ENCODE assay signal across 7 mouse cellular contexts in genomic region chr17:29032274-29033069, GRCm38 (mm10). TPM values are rescaled to one million over a fixed set of nuclear protein-coding genes. Genes with fewer than 3 reads are reported as not detected.
DNase-seq lines count a peak whose midpoint lies in the region; ATAC-seq and TF ChIP-seq lines count a peak whose summit lies in the region.

Gene Srsf3 (plus strand): TSS chr17:29032628.

- H3K4me1 ChIP-seq in embryonic facial prominence, embryonic 12.5 days: peaks cover 8% of the 10 kb centered on the region; the same call in 1 of the 2 replicates
- H3K4me1 ChIP-seq in kidney, adult 2 months (ENCODE audit: control insufficient read depth, insufficient read depth, low read length): peaks cover 4% of the 10 kb centered on the region
- H3K4me1 ChIP-seq in limb, embryonic 12.5 days (replicated peaks): peaks cover 21% of the 10 kb centered on the region
- peaks cover 40% of the 10 kb centered on the region for H3K4me1 ChIP-seq in midbrain, embryonic 15.5 days
- peaks cover 9% of the 10 kb centered on the region; the same call in 1 of the 2 replicates for H3K4me1 ChIP-seq in spleen, adult 2 months (ENCODE audit: control insufficient read depth, insufficient read depth, insufficient read length)

- H3K4me2 ChIP-seq in embryonic facial prominence, embryonic 12.5 days (replicated peaks): peak within 1 kb of the TSS; percentile 85
- H3K4me2 ChIP-seq in limb, embryonic 12.5 days: peak within 1 kb of the TSS; percentile 92
- H3K4me2 ChIP-seq in midbrain, embryonic 15.5 days: peak within 1 kb of the TSS; percentile 88

- H3K36me3 ChIP-seq in embryonic facial prominence, embryonic 12.5 days: peaks cover 13% of the 10 kb centered on the region
- H3K36me3 ChIP-seq in kidney, adult 2 months (ENCODE audit: control insufficient read depth, insufficient read depth, low read length): peaks cover 9% of the 10 kb centered on the region
- peaks cover 25% of the 10 kb centered on the region for H3K36me3 ChIP-seq in limb, embryonic 12.5 days
- peaks cover 12% of the 10 kb centered on the region for H3K36me3 ChIP-seq in midbrain, embryonic 15.5 days (replicated peaks)
- H3K36me3 ChIP-seq in spleen, adult 2 months (ENCODE audit: control insufficient read depth, insufficient read depth, low read length): peaks cover 11% of the 10 kb centered on the region

- under 1% methylated on average over 77 of the region's 77 CpGs for WGBS in embryonic facial prominence, embryonic 12.5 days
- under 1% methylated on average over 77 of the region's 77 CpGs for WGBS in kidney, adult 2 months
- under 1% methylated on average over 77 of the region's 77 CpGs for WGBS in limb, embryonic 12.5 days
- under 1% methylated on average over 77 of the region's 77 CpGs for WGBS in midbrain, embryonic 15.5 days
- WGBS in spleen, adult 2 months: under 1% methylated on average over 77 of the region's 77 CpGs

- H3K9me3 ChIP-seq in embryonic facial prominence, embryonic 12.5 days: no peaks in the 10 kb centered on the region
- H3K9me3 ChIP-seq in limb, embryonic 12.5 days: no peaks in the 10 kb centered on the region
- H3K9me3 ChIP-seq in midbrain, embryonic 15.5 days: no peaks in the 10 kb centered on the region

- ATAC-seq in embryonic facial prominence, embryonic 12.5 days (ENCODE audit: insufficient number of reproducible peaks, insufficient read depth, low FRiP score, low TSS enrichment): peak; percentile 90
- peak; percentile 95 for ATAC-seq in limb, embryonic 12.5 days (ENCODE audit: insufficient number of reproducible peaks, insufficient read depth, low FRiP score, low TSS enrichment, low read depth)
- peak; percentile 99 for ATAC-seq in midbrain, embryonic 15.5 days (replicated peaks)

- H3K27me3 ChIP-seq in embryonic facial prominence, embryonic 12.5 days: no peaks in the 10 kb centered on the region
- H3K27me3 ChIP-seq in kidney, adult 2 months (replicated peaks; ENCODE audit: control insufficient read depth, insufficient read depth, low read length): no peaks in the 10 kb centered on the region
- no peaks in the 10 kb centered on the region for H3K27me3 ChIP-seq in limb, embryonic 12.5 days
- H3K27me3 ChIP-seq in midbrain, embryonic 15.5 days (replicated peaks): no peaks in the 10 kb centered on the region
- H3K27me3 ChIP-seq in spleen, adult 2 months (ENCODE audit: control insufficient read depth, insufficient read depth, low read length): no peaks in the 10 kb centered on the region

- DNase-seq in adrenal gland, postnatal 25 days: peak; percentile 99
- peak; percentile 99 for DNase-seq in heart, adult 18-20 months
- peak; percentile 100 for DNase-seq in kidney, adult 2 months
- DNase-seq in spleen, adult 2 months (ENCODE audit: low read depth in 1 of 2, low spot score in 2 of 2): peak; percentile 96 to 99

- H3K27ac ChIP-seq in embryonic facial prominence, embryonic 12.5 days: peak within 1 kb of the TSS; percentile 98
- peak within 1 kb of the TSS; percentile 96 for H3K27ac ChIP-seq in kidney, adult 2 months (ENCODE audit: insufficient read depth, low read depth, low read length)
- H3K27ac ChIP-seq in limb, embryonic 12.5 days: peak within 1 kb of the TSS; percentile 99
- peak within 1 kb of the TSS; percentile 93 for H3K27ac ChIP-seq in midbrain, embryonic 15.5 days
- peak within 1 kb of the TSS; percentile 96 for H3K27ac ChIP-seq in spleen, adult 2 months (ENCODE audit: insufficient read depth, low read length)

- TF ChIP-seq CTCF in kidney, adult 2 months (conservative IDR thresholded peaks at IDR 0.05; ENCODE audit: insufficient read depth, insufficient read length, low read depth, low read length): no peak
- no peak for TF ChIP-seq CTCF in spleen, adult 2 months (IDR thresholded peaks at IDR 0.05; ENCODE audit: extremely low read depth, insufficient read depth, insufficient read length, insufficient replicate concordance)

- H3K4me3 ChIP-seq in embryonic facial prominence, embryonic 12.5 days: peak within 1 kb of the TSS; percentile 83
- H3K4me3 ChIP-seq in kidney, adult 2 months (ENCODE audit: insufficient read depth, low read depth, low read length): peak within 1 kb of the TSS; percentile 71
- peak within 1 kb of the TSS; percentile 76 for H3K4me3 ChIP-seq in limb, embryonic 12.5 days (replicated peaks)
- peak within 1 kb of the TSS; percentile 62 for H3K4me3 ChIP-seq in midbrain, embryonic 15.5 days
- H3K4me3 ChIP-seq in spleen, adult 2 months (ENCODE audit: extremely low read depth, insufficient read depth, insufficient read length): peak within 1 kb of the TSS; percentile 93

- peak within 1 kb of the TSS; percentile 97 for H3K9ac ChIP-seq in embryonic facial prominence, embryonic 12.5 days
- H3K9ac ChIP-seq in limb, embryonic 12.5 days (replicated peaks): peak within 1 kb of the TSS; percentile 98
- H3K9ac ChIP-seq in midbrain, embryonic 15.5 days: peak within 1 kb of the TSS; percentile 65

- TF ChIP-seq POLR2A in kidney, adult 2 months (IDR thresholded peaks at IDR 0.05; ENCODE audit: low read depth, low read length): peak; percentile 96
- peak; percentile 95 for TF ChIP-seq POLR2A in spleen, adult 2 months (IDR thresholded peaks at IDR 0.05; ENCODE audit: low read depth, low read length)

RNA-seq across cellular contexts. Expression of gene Srsf3, which starts in this region (rescaled TPM):
- total RNA-seq in adrenal gland, postnatal 25 days (2021): 119 and 172 TPM in 2 replicates
- 731 and 750 TPM in 2 replicates for polyA plus RNA-seq in embryonic facial prominence, embryonic 12.5 days (2016; fragmentation: Nextera tagmentation; extraction: Ambion mirVana)
- 10 to 100 TPM; 74.9 to 89.9 TPM for total RNA-seq in heart, adult 18-20 months (2021)
- 71.0 and 85.2 TPM in 2 replicates for polyA plus RNA-seq in kidney, adult 2 months (2012; rRNA removed)
- 798 and 826 TPM in 2 replicates for polyA plus RNA-seq in limb, embryonic 12.5 days (2016; fragmentation: Nextera tagmentation; extraction: Ambion mirVana)
- polyA plus RNA-seq in midbrain, embryonic 15.5 days (2015; fragmentation: Nextera tagmentation; extraction: Ambion mirVana): 429 and 442 TPM in 2 replicates
- 189 and 210 TPM in 2 replicates for polyA plus RNA-seq in spleen, adult 2 months (2012; rRNA removed)

Comparison
In these comparisons a context has a peak if more than half of its experiments do, and no peak if none do; other contexts are left out.
1. Peak in every context shown above with its lines: DNase-seq, ATAC-seq, H3K4me3 ChIP-seq and H3K27ac ChIP-seq.